15 mouse cellular contexts compared by ENCODE assay signal in genomic region chr3:136768775-136769485, GRCm38 (mm10).
DNase-seq lines count a peak whose midpoint lies in the region; ATAC-seq and TF ChIP-seq lines count a peak whose summit lies in the region.
"Had no signal": no experiment of that assay in that cellular context is flagged by ENCODE, and none has a peak within 500 bp of the region (broad histone marks: within the 10 kb centered on the region; RNA-seq: fewer than 3 reads in every experiment).

No protein-coding gene starts in this region.

- no peaks in the 10 kb centered on the region for H3K36me3 ChIP-seq in kidney, adult 2 months (ENCODE audit: control insufficient read depth, insufficient read depth, low read length)
- H3K36me3 ChIP-seq in G1E (replicated peaks), result no peaks in the 10 kb centered on the region
- H3K36me3 ChIP-seq: hindbrain, embryonic 13.5 days; limb, embryonic 15.5 days; neural tube, embryonic 13.5 days had no signal

- peak; percentile 31; the same call in 1 of the 2 replicates for ATAC-seq in G1E (ENCODE audit: extremely low read depth, insufficient number of reproducible peaks, low FRiP score, poor library complexity, severe bottlenecking)
- peak; percentile 39; the same call in 1 of the 2 replicates for ATAC-seq in granulocyte monocyte progenitor cell, adult 5-6 weeks (replicated peaks; ENCODE audit: poor library complexity, severe bottlenecking)

- no peaks in the 10 kb centered on the region for H3K27me3 ChIP-seq in kidney, adult 2 months (replicated peaks; ENCODE audit: control insufficient read depth, insufficient read depth, low read length)
- H3K27me3 ChIP-seq in G1E (ENCODE audit: insufficient read depth, low read length), result no peaks in the 10 kb centered on the region
- H3K27me3 ChIP-seq: hindbrain, embryonic 13.5 days; limb, embryonic 15.5 days; neural tube, embryonic 13.5 days had no signal

- no peak for TF ChIP-seq CTCF in kidney, adult 2 months (conservative IDR thresholded peaks at IDR 0.05; ENCODE audit: insufficient read depth, insufficient read length, low read depth, low read length)
- TF ChIP-seq CTCF in G1E (IDR thresholded peaks at IDR 0.05; ENCODE audit: low read depth, low read length), result no peak

- no peaks in the 10 kb centered on the region for H3K9me3 ChIP-seq in G1E (replicated peaks)
- H3K9me3 ChIP-seq: hindbrain, embryonic 13.5 days; limb, embryonic 15.5 days; neural tube, embryonic 13.5 days had no signal

- peak; percentile 14 for DNase-seq in kidney, adult 2 months
- no peak for DNase-seq in kidney, postnatal 14 days
- DNase-seq in G1E (ENCODE audit: low spot score), result no peak
- DNase-seq in lung, postnatal 36 days, result peak; percentile 28
- no peak for DNase-seq in adrenal gland, adult 18-20 months (ENCODE audit: low spot score in 2 of 2)
- no peak for DNase-seq in yolk sac, embryonic 10.5 days (ENCODE audit: low spot score)
- DNase-seq: adrenal gland, postnatal 14 days; cerebellum, adult 11 months; kidney, postnatal 10 days; midbrain, embryonic 14.5 days; retina, postnatal 1 day had no signal

- 80% methylated on average over 5 of the region's 5 CpGs for WGBS in kidney, adult 2 months

- H3K4me1 ChIP-seq in kidney, adult 2 months (ENCODE audit: control insufficient read depth, insufficient read depth, low read length), result 0 out of 2 replicates have a peak, but pooled peaks cover 4% of the 10 kb centered on the region
- peaks cover 38% of the 10 kb centered on the region for H3K4me1 ChIP-seq in G1E (ENCODE audit: insufficient read depth, low read depth, low read length)

- no peak overlapping the region for H3K27ac ChIP-seq in kidney, adult 2 months (ENCODE audit: insufficient read depth, low read depth, low read length)
- H3K27ac ChIP-seq: hindbrain, embryonic 13.5 days; limb, embryonic 15.5 days; neural tube, embryonic 13.5 days had no signal

- H3K4me3 ChIP-seq in kidney, adult 2 months (ENCODE audit: insufficient read depth, low read depth, low read length), result no peak overlapping the region
- no peak overlapping the region for H3K4me3 ChIP-seq in G1E (ENCODE audit: low read depth, low read length)
- H3K4me3 ChIP-seq: hindbrain, embryonic 13.5 days; limb, embryonic 15.5 days; neural tube, embryonic 13.5 days had no signal

- no peak for TF ChIP-seq POLR2A in kidney, adult 2 months (IDR thresholded peaks at IDR 0.05; ENCODE audit: low read depth, low read length)

Comparison
In these comparisons a context has a peak if more than half of its experiments do, and no peak if none do; other contexts are left out.
1. DNase-seq: peak in kidney, adult 2 months (single experiment) and lung, postnatal 36 days (single experiment); none in kidney, postnatal 14 days (single experiment), G1E (single experiment), adrenal gland, adult 18-20 months (0 of 2) and yolk sac, embryonic 10.5 days (single experiment).